Mouse (Mus musculus) limb, embryonic 11.5 days (tissue): Measurements from ENCODE around the gene Vmn2r9. TPM values are rescaled to one million over a fixed set of nuclear protein-coding genes. Genes with fewer than 3 reads are reported as not detected.
"Not testable (repeated sequence)": the region's sequence is repeated elsewhere in the genome, so short reads cannot be mapped to it uniquely, and the experiment has no call there.

Experiments used
- ATAC-seq: fragments of 200-750 bp; cut with Nextera tagmentation; 2 replicates; pipeline ENCODE4 v1.8.0; 2017; ENCODE audit warnings: low read depth; ENCODE audit not compliant: insufficient number of reproducible peaks, low FRiP score, low TSS enrichment
- DNase-seq: peaks from one replicate; pipeline ENCODE4 v3.0.0-alpha.2; 2015; ENCODE audit warnings: low spot score
- H3K27ac ChIP-seq: fragments of 300-500 bp; sonication (generic); replicated peaks from 2 replicates; pipeline ENCODE4 v1.5.1; 2014; ENCODE audit warnings: low read depth, mild to moderate bottlenecking, low read length
- H3K27me3 ChIP-seq: fragments of 300-500 bp; sonication (generic); 2 replicates; pipeline ENCODE4 v1.6.1; 2014; ENCODE audit warnings: mild to moderate bottlenecking, low read length, mixed read lengths; ENCODE audit not compliant: control insufficient read depth, insufficient read depth
- H3K36me3 ChIP-seq: fragments of 300-500 bp; sonication (generic); 2 replicates; pipeline ENCODE4 v1.6.1; 2014; ENCODE audit warnings: mild to moderate bottlenecking, low read length, moderate library complexity, mixed read lengths; ENCODE audit not compliant: control insufficient read depth, insufficient read depth
- H3K4me1 ChIP-seq: fragments of 300-500 bp; sonication (generic); 2 replicates; pipeline ENCODE4 v1.6.1; 2014; ENCODE audit warnings: low read length, mixed read lengths; ENCODE audit not compliant: control insufficient read depth, insufficient read depth
- H3K4me2 ChIP-seq: fragments of 300-500 bp; sonication (generic); 2 replicates; pipeline ENCODE4 v1.6.1; 2014; ENCODE audit warnings: low read depth, mild to moderate bottlenecking, moderate library complexity; ENCODE audit not compliant: severe bottlenecking
- H3K4me3 ChIP-seq: fragments of 300-500 bp; sonication (generic); 2 replicates; pipeline ENCODE4 v1.5.1; 2014; ENCODE audit warnings: low read depth, low read length
- H3K9ac ChIP-seq: fragments of 300-500 bp; sonication (generic); 2 replicates; pipeline ENCODE4 v1.6.1; 2014; ENCODE audit warnings: mild to moderate bottlenecking, low read length
- H3K9me3 ChIP-seq: fragments of 300-500 bp; sonication (generic); 2 replicates; pipeline ENCODE4 v1.6.1; 2016; ENCODE audit warnings: low read length; ENCODE audit not compliant: control insufficient read depth
- WGBS: fragments of 180-500 bp; shearing (Covaris S2); extraction: QIAGEN DNeasy Blood & Tissue Kit; methylation state at CpG from one replicate; pipeline ENCODE4 v1.1.7; 2014; 5-methylcytosine and 5-hydroxymethylcytosine counted together
- polyA plus RNA-seq: library from polyadenylated mRNA; unstranded; fragments of >200 nt; fragmentation: Nextera tagmentation; extraction: Ambion mirVana; gene quantifications from 2 replicates; pipeline ENCODE4 v1.2.1, GENCODE M21; 2014

Vmn2r9 gene
- not detected in 2 replicates for polyA plus RNA-seq

DNA sequence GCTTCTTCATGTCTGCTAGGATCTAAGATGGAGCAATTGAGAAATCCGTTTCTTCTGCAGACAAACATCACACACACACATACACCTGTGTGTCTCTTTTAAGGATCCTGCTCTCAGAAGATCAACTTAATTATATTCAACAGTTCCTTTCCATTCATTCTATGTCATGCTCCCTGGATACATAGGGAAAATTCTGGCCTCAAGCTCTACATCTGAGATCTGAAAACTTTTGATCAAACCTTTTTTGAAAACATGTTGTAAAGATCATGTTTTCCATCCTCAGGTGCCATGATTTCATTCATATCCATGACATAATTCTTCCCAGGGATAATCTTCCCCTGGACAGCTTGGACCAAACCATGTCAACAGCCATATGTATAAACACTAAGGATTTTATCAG lies at the start of gene Vmn2r9:
Vmn2r9 (minus strand) TSS at position 101 of the 400 bp plus-strand sequence.
- not testable (repeated sequence) for ATAC-seq, H3K9ac ChIP-seq, H3K27me3 ChIP-seq, DNase-seq, H3K4me2 ChIP-seq, H3K36me3 ChIP-seq, H3K9me3 ChIP-seq, H3K4me1 ChIP-seq, H3K4me3 ChIP-seq, H3K27ac ChIP-seq
- WGBS, result 58% methylated on average over 1 of the region's 1 CpGs

DNA sequence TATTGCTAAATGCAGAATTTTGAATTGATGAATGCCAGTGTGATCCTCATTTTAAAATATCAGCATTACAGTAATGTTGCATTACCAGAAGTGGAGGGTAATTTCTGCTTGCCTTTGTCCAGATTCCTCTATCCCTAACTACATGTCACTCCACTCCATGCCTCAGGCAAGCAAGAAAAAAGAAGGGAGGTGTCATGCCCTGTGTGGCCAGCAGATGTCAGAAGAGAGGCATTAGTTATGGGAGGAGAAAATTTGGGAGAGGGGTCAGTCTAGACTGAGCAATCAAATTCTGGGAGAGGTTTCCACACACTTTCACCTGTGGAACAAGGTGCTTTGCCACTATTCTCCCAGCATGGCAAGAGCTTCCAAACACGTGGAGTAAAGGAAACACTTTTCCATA lies 14.3 kb upstream of the Vmn2r9 start:
- H3K36me3 ChIP-seq, H3K4me3 ChIP-seq: not testable (repeated sequence)
- peak; percentile 66 for DNase-seq

DNA sequence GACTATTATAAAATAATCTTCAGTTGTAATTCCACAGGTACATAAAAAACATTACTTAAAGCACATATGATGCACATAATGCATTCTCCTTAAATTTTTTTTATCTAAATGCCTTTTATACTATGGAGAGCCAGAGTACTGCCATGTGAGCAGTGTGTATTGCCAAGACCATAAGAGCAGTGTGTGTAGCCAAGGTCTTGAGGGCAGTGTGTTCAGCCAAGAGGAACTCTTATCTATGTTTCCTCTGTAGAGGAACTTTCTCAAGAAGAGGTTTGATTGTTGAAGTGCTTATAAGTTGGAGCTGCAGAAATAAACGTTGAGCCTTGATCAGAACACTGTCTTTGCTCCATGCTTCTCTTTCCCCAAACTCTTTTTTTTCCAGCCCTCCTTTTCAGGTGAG lies 2.9 kb downstream of the Vmn2r9 start:
- ATAC-seq, result no peak
- no peaks in the 10 kb centered on the region for H3K9me3 ChIP-seq
- 33% methylated on average over 1 of the region's 1 CpGs for WGBS
- no peaks in the 10 kb centered on the region for H3K36me3 ChIP-seq
- H3K9ac ChIP-seq, result no peak overlapping the region
- H3K27me3 ChIP-seq, result no peaks in the 10 kb centered on the region
- H3K4me3 ChIP-seq, result no peak overlapping the region
- no peak overlapping the region for H3K4me2 ChIP-seq
- no peak for DNase-seq
- no peaks in the 10 kb centered on the region for H3K4me1 ChIP-seq
- no peak overlapping the region for H3K27ac ChIP-seq

More for the DNA sequence above, 14.3 kb upstream of the Vmn2r9 start:
- H3K9me3 ChIP-seq, ATAC-seq, H3K4me2 ChIP-seq, H3K27me3 ChIP-seq, H3K27ac ChIP-seq, H3K4me1 ChIP-seq, H3K9ac ChIP-seq: not testable (repeated sequence)
- 9% methylated on average over 1 of the region's 1 CpGs for WGBS

DNA sequence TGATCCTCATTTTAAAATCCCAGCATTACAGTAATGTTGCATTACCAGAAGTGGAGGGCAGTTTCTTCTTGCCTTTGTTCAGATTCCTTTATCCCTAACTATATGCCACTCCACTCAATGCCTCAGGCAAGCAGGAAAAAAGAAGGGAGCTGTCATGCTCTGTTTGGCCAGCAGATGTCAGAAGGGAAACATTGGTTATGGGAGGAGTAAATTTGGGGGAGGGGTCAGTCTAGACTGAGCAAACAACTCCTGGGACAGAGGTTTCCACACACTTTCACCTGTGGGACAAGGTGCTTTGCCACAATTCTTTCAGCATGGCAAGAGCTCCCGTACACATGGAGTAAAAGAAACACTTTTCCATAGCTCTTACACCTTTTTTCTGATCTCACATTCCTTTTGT lies 16.2 kb downstream of the Vmn2r9 start:
- WGBS, result 89% methylated on average over 1 of the region's 1 CpGs
- H3K4me1 ChIP-seq, result no peaks in the 10 kb centered on the region
- no peaks in the 10 kb centered on the region for H3K36me3 ChIP-seq
- no peak for ATAC-seq
- no peaks in the 10 kb centered on the region for H3K9me3 ChIP-seq
- no peak overlapping the region for H3K9ac ChIP-seq
- no peak overlapping the region for H3K4me2 ChIP-seq
- no peaks in the 10 kb centered on the region for H3K27me3 ChIP-seq
- no peak overlapping the region for H3K27ac ChIP-seq
- peak; percentile 28 for DNase-seq
- H3K4me3 ChIP-seq, result no peak overlapping the region

DNA sequence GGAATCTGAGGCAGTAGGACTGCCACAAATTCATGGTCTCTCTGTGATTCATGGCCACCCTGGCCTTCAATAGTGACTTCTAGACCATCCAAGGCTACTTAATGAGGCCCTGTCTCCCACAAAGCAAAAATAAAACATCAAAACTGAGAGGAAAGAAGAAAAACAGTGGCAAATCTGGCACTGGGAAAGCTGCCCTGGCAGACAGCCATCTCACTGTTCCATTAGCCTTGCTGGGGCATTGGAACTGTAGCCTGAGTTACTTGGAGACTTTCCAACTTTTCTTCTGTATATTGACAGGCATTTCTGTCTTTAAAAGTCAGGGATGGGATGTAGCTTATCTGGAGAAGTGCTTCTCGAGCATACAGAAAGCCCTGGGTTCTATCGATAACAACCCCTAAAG lies 29.1 kb downstream of the Vmn2r9 start:
- H3K9ac ChIP-seq, result no peak overlapping the region
- H3K9me3 ChIP-seq, result no peaks in the 10 kb centered on the region
- H3K4me1 ChIP-seq, result no peaks in the 10 kb centered on the region
- H3K27ac ChIP-seq, result no peak overlapping the region
- DNase-seq, result no peak
- no peaks in the 10 kb centered on the region for H3K27me3 ChIP-seq
- H3K4me2 ChIP-seq, result no peak overlapping the region
- no peaks in the 10 kb centered on the region for H3K36me3 ChIP-seq
- no peak overlapping the region for H3K4me3 ChIP-seq
- ATAC-seq, result no peak
- 92% methylated on average over 2 of the region's 2 CpGs for WGBS

DNA sequence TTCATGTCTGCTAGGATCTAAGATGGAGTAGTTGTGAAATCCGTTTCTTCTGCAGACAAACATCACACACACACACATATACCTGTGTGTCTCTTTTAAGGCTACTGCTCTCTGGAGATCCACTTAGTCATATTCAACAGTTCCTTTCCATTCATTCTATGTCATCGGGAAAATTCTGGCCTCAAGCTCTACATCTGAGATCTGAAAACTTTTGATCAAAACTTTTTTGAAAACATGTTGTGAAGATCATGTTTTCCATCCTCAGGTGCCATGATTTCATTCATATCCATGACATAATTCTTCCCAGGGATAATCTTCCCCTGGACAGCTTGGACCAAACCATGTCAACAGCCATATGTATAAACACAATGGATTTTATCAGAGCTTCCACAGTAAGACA lies 43.7 kb downstream of the Vmn2r9 start, which contains the start of gene Vmn2r8:
Vmn2r8 (minus strand) TSS at position 101 of the 400 bp plus-strand sequence.
- not testable (repeated sequence) for H3K4me1 ChIP-seq, H3K27me3 ChIP-seq, H3K9me3 ChIP-seq, H3K27ac ChIP-seq, H3K4me3 ChIP-seq, H3K4me2 ChIP-seq, ATAC-seq, DNase-seq, H3K36me3 ChIP-seq, H3K9ac ChIP-seq
- WGBS, result 74% methylated on average over 2 of the region's 2 CpGs

DNA sequence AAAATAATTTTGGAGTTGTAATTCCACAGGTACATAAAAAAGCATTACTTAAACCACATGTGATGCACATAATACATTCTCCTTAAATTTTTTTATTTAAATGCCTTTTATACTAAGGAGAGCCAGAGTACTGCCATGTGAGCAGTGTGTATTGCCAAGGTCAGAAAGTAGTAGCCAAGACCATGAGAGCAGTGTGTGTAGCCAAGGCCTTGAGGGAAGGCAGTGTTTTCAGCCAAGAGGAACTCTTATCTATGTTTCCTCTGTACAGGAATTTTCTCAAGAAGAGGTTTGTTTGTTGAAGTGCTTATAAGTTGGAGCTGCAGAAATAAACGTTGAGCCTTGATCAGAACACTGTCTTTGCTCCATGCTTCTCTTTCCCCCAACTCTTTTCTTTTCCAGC lies 48.8 kb downstream of the Vmn2r9 start:
- no peak overlapping the region for H3K9ac ChIP-seq
- no peak overlapping the region for H3K4me2 ChIP-seq
- no peaks in the 10 kb centered on the region for H3K4me1 ChIP-seq
- H3K9me3 ChIP-seq, result no peaks in the 10 kb centered on the region
- no peaks in the 10 kb centered on the region for H3K27me3 ChIP-seq
- no peak overlapping the region for H3K4me3 ChIP-seq
- no peak overlapping the region for H3K27ac ChIP-seq
- 48% methylated on average over 1 of the region's 1 CpGs for WGBS
- DNase-seq, result no peak
- H3K36me3 ChIP-seq, result no peaks in the 10 kb centered on the region
- no peak for ATAC-seq

DNA sequence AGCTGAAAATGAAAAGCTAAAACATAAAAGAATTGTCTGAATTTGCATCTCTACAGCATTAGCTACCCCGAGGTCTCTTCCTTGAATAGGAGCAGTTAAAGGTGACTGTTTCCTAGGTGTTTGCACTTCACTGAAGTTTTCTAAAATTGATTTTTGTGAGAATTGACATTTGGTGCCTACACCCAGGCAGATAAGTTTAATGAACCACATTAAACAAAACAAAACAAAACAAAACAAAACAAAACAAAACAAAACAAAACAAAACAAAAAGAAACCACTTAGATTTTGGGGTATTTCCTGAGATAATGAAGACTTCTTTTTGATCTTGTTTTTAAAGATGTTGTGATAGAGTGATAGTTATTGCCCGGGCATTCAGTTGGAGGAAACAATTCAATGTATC lies 57.1 kb downstream of the Vmn2r9 start, which contains the start of gene Tmed11:
Tmed11 (minus strand) TSS at position 101 of the 400 bp plus-strand sequence.
- H3K9ac ChIP-seq, H3K9me3 ChIP-seq, H3K27me3 ChIP-seq, DNase-seq, ATAC-seq, H3K36me3 ChIP-seq, H3K4me1 ChIP-seq, H3K4me3 ChIP-seq, H3K27ac ChIP-seq, H3K4me2 ChIP-seq: not testable (repeated sequence)
- 68% methylated on average over 2 of the region's 2 CpGs for WGBS

DNA sequence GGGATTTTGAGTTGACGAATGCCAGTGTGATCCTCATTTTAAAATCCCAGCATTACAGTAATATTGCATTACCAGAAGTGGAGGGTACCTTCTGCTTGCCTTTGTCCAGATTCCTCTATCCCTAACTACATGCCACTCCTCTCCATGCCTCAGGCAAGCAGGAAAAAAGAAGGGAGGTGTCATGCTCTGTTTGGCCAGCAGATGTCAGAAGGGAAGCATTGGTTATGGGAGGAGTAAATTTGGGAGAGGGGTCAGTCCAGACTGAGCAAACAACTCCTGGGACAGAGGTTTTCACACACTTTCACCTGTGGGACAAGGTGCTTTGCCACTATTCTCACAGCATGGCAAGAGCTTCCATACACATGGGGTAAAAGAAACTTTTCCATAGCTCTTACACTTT lies 62.0 kb downstream of the Vmn2r9 start:
- not testable (repeated sequence) for H3K27ac ChIP-seq, H3K4me2 ChIP-seq, H3K9me3 ChIP-seq, H3K36me3 ChIP-seq, H3K27me3 ChIP-seq, H3K9ac ChIP-seq, H3K4me1 ChIP-seq, H3K4me3 ChIP-seq, ATAC-seq
- peak; percentile 51 for DNase-seq
- 40% methylated on average over 1 of the region's 1 CpGs for WGBS
